Mouse (Mus musculus) intestine, embryonic 16.5 days (tissue): ENCODE data around the gene As3mt. TPM values are rescaled to one million over a fixed set of nuclear protein-coding genes. Genes with fewer than 3 reads are reported as not detected.

Experiments used
- ATAC-seq: fragments of 200-750 bp; cut with Nextera tagmentation; 2 replicates; pipeline ENCODE4 v1.8.0; 2017; ENCODE audit warnings: moderate TSS enrichment, moderate library complexity
- H3K27ac ChIP-seq: fragments of 300-500 bp; sonication (generic); 2 replicates; pipeline ENCODE4 v1.5.1; 2014; ENCODE audit warnings: mild to moderate bottlenecking, low read length
- H3K27me3 ChIP-seq: fragments of 300-500 bp; sonication (generic); replicated peaks from 2 replicates; pipeline ENCODE4 v1.6.1; 2014; ENCODE audit warnings: low read length, control low read depth, mixed read lengths; ENCODE audit not compliant: control insufficient read depth, insufficient read depth
- H3K36me3 ChIP-seq: fragments of 300-500 bp; sonication (generic); 2 replicates; pipeline ENCODE4 v1.6.1; 2014; ENCODE audit warnings: low read length, control low read depth; ENCODE audit not compliant: control insufficient read depth, insufficient read depth
- H3K4me1 ChIP-seq: fragments of 300-500 bp; sonication (generic); 2 replicates; pipeline ENCODE4 v1.6.1; 2014; ENCODE audit warnings: low read length, control low read depth, mixed read lengths; ENCODE audit not compliant: control insufficient read depth, insufficient read depth
- H3K4me2 ChIP-seq: fragments of 300-500 bp; sonication (generic); 2 replicates; pipeline ENCODE4 v1.6.1; 2014; ENCODE audit warnings: low read depth, low read length, control low read depth
- H3K4me3 ChIP-seq: fragments of 300-500 bp; sonication (generic); 2 replicates; pipeline ENCODE4 v1.5.1; 2014; ENCODE audit warnings: mild to moderate bottlenecking, low read length
- H3K9ac ChIP-seq: fragments of 300-500 bp; sonication (generic); 2 replicates; pipeline ENCODE4 v1.6.1; 2014; ENCODE audit warnings: low read depth, low read length
- H3K9me3 ChIP-seq: fragments of 300-500 bp; sonication (generic); 2 replicates; pipeline ENCODE4 v1.6.1; 2016; ENCODE audit warnings: low read length, control low read depth; ENCODE audit not compliant: control insufficient read depth
- whole genome bisulfite sequencing: fragments of 180-500 bp; shearing (Covaris S2); extraction: QIAGEN DNeasy Blood & Tissue Kit; methylation state at CpG from one replicate; pipeline ENCODE4 v1.1.7; 2014; 5-methylcytosine and 5-hydroxymethylcytosine counted together
- polyA plus RNA-seq: library from polyadenylated mRNA; unstranded; fragments of >200 nt; fragmentation: Nextera tagmentation; extraction: Ambion mirVana; gene quantifications from 2 replicates; pipeline ENCODE4 v1.2.1, GENCODE M21; 2015

The As3mt gene
- polyA plus RNA-seq, 1 experiment from 2014 or later = 69.3 TPM

DNA sequence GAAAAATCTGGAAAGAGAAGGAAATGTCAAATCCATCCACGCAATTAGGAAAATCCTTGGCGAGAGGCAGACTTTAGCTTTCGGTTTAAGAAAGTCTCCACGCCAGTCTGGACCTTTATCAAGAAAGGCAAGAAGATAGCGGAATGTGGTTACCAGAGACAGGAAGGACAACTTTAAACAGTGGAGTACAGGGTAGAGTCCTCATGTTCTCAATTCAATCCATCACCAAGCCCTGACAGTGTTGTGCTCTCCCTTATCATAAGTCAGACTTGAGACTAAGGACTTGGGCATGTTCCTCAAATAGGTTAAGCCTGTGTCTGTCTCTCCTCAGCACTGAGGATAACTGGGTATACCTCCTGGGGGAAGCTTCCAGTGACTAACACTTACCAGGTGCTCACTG is 37.5 kb upstream of the As3mt start:
- H3K36me3 ChIP-seq = no peaks in the 10 kb centered on the region
- no peaks in the 10 kb centered on the region for H3K4me1 ChIP-seq
- 68% methylated on average over 5 of the region's 5 CpGs for WGBS
- no peak overlapping the region for H3K4me2 ChIP-seq
- ATAC-seq = no peak
- no peak overlapping the region for H3K9ac ChIP-seq
- no peak overlapping the region for H3K4me3 ChIP-seq
- no peaks in the 10 kb centered on the region for H3K9me3 ChIP-seq
- no peaks in the 10 kb centered on the region; the same call in 1 of the 2 replicates for H3K27me3 ChIP-seq
- H3K27ac ChIP-seq = no peak overlapping the region

DNA sequence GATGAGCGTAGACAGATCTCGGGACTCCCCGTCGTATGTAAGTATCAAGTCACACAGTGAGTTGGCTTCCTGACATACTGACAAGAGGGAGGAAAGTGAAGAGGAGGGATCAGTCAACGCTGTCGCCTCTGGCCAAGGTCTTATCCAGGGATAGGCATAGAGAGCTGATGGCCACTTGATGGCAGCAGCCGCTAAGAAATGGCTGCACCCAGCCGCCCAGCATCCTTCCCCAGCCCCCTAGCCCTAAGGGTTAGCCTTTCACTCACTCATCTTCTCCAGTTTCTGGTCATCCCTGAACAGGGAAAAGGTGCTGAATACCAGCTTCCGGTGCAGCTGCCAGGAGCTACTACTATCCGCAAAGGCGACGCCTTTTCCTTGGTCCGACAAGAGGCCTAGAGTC is 36.6 kb upstream of the As3mt start:
- H3K9ac ChIP-seq = no peak overlapping the region
- WGBS = 31% methylated on average over 13 of the region's 13 CpGs
- no peaks in the 10 kb centered on the region for H3K9me3 ChIP-seq
- peak; percentile 67; the same call in 1 of the 2 replicates for ATAC-seq
- no peak overlapping the region for H3K4me2 ChIP-seq
- H3K27me3 ChIP-seq = no peaks in the 10 kb centered on the region; the same call in 1 of the 2 replicates
- H3K4me3 ChIP-seq = no peak overlapping the region
- no peak overlapping the region for H3K27ac ChIP-seq
- H3K4me1 ChIP-seq = no peaks in the 10 kb centered on the region
- no peaks in the 10 kb centered on the region for H3K36me3 ChIP-seq

DNA sequence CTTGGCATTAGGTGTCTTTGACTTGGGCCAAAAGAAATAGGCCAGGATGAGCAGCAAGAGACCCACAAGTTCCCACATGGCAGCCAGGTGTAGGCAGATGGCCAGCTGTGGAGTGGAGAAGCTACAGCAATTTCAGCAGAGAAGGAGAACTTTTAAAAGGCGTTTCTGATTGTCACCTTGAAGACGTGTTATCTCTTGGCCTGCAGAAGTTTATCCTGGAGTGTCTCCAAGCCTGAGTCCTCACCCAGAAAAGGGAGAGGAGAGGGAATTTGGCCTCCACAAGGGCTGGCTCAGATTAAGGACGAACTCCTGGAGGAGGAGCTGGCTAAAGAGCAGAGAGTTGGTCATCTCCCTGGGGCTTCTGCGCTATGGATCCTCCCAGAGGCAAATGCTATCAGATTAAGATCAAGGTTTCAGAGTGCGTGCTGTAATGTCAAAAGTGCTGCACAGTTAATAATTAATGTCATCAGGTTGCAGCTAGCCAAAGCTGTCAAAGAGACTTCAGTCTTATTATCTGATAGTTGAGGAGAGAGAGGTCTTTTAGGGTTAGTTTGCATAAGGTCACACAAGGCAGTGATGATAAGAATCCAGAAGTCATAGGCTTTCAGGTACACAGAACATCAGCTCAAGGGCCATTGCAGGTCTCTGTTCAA is 34.4 kb upstream of the As3mt start, which contains the start of gene Cyp17a1:
Gene Cyp17a1 (minus strand): TSS at position 407 of the 653 bp plus-strand sequence.
- ATAC-seq = 0 out of 2 replicates have a peak, but pooled peaks have one; percentile 48
- Histone ChIP-seq H3K36me3 (no peaks in the 10 kb centered on the region), H3K27ac (no peak within 1 kb of the TSS), H3K4me2 (no peak within 1 kb of the TSS), H3K4me1 (no peaks in the 10 kb centered on the region), H3K4me3 (no peak within 1 kb of the TSS), H3K27me3 (no peaks in the 10 kb centered on the region; the same call in 1 of the 2 replicates), H3K9ac (no peak within 1 kb of the TSS), H3K9me3 (no peaks in the 10 kb centered on the region)
- 38% methylated on average over 5 of the region's 5 CpGs for WGBS

DNA sequence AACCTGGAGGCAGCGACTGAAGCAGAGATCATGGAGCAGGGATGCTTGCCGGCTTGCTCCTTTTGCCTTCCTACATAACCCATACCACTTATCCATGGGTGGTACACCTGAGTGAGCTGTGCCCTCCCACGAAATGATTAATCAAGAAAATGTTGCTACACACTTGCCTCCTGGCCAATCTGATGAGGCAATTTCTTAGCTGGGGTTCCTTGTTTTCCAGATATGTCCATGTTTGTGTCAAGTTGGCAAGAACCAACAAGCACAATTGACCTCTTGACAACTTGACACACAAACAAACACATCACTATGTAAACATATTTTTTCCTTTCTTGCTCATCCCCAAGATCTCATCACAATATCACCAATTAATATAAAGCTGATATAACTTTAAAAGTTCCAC is 31.6 kb upstream of the As3mt start:
- no peak overlapping the region for H3K4me2 ChIP-seq
- peaks cover 3% of the 10 kb centered on the region; the same call in 1 of the 2 replicates for H3K4me1 ChIP-seq
- H3K9ac ChIP-seq = no peak overlapping the region
- H3K27me3 ChIP-seq = no peaks in the 10 kb centered on the region; the same call in 1 of the 2 replicates
- ATAC-seq = no peak
- H3K9me3 ChIP-seq = no peaks in the 10 kb centered on the region
- H3K27ac ChIP-seq = no peak overlapping the region
- 88% methylated on average over 3 of the region's 3 CpGs for WGBS
- H3K36me3 ChIP-seq = no peaks in the 10 kb centered on the region
- H3K4me3 ChIP-seq = no peak overlapping the region

DNA sequence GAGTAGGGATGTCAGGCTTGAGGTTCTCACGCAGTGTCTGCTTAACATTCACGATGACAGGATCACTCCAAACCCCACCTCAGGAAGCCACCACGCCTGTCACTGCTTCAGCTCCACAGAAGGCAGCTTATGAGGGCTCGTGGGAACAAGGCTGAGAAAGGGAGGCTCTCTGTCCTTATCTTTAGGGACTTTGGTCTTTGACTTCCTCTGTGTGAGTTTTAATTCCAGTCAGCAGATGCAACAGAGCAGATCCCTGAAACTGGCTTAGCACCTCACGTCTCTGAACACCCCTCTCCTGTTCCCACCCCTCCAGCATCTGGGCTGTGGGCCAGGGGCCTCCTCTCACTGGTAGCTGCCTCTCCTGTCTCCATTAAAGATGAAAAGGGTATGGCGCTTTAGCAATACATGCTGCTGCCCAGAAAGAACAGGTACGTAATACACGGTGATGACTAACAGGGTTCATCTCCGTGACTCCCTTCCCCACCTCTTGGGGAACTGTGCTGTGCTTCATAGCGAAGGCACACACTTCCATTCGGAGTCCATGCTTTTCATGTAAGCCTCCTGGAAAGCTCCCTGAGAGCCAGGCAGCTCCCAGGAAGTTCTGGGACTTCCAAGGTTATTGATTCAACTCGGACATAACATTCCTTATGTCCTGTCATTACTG is 27.4 kb upstream of the As3mt start:
- Histone ChIP-seq H3K4me2 (peak overlapping the region; percentile 50), H3K9ac (peak overlapping the region; percentile 43; the same call in 1 of the 2 replicates), H3K4me1 (peaks cover 3% of the 10 kb centered on the region; the same call in 1 of the 2 replicates), H3K36me3 (no peaks in the 10 kb centered on the region), H3K4me3 (peak overlapping the region; percentile 37), H3K9me3 (no peaks in the 10 kb centered on the region), H3K27me3 (no peaks in the 10 kb centered on the region), H3K27ac (peak overlapping the region; percentile 77)
- 41% methylated on average over 12 of the region's 12 CpGs for WGBS
- ATAC-seq = peak; percentile 97

DNA sequence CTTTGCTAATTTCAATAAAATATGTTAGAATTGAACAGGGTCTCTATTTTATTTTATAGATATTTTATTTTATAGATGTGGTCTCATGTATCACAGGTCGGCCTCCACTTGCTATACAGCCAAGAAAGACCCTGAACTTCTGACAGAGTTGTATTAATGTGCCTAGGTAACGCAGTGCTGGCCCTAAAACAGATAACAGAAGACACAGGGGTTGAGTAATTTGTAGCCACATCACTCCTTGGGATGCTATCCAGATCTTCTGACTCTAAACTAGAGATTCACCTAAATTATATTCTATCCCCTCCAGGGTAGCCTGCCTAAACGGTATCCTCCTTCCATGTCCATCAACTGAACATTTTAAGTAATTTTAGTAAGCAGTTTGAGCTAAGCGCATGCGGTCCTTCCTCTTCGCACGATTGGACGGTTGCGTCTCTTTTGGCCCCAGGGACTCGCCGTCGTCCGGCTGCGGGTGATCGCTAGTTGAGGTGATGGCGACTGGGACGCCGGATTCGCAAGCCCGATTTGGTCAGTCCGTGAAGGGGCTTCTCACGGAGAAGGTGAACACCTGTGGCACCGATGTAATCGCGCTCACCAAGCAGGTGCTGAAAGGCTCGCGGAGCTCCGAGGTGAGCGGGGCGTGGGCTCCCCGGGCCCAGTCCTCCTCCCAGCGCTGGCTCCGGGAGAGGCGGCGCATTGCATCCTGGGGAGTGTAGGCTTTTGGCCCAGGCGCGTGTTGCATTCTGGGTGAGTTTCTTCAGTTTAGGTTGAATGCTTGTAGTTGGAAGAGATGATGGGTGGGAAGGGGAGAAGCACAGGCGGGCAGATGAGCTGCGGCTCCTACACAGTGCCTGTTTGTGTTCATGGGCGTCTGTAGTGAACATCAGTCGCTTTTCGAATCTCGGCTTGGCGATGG is 17.5 kb upstream of the As3mt start, which contains the start of gene Borcs7:
Gene Borcs7 (plus strand): TSS at position 447 of the 913 bp plus-strand sequence.
- H3K36me3 ChIP-seq = no peaks in the 10 kb centered on the region
- peak; percentile 95 for ATAC-seq
- 0 out of 2 replicates have a peak within 1 kb of the TSS, but pooled peaks have one; percentile 45 for H3K27ac ChIP-seq
- peak within 1 kb of the TSS; percentile 61 for H3K4me2 ChIP-seq
- peak within 1 kb of the TSS; percentile 75 for H3K4me3 ChIP-seq
- 2% methylated on average over 44 of the region's 44 CpGs for WGBS
- H3K27me3 ChIP-seq = no peaks in the 10 kb centered on the region
- peak within 1 kb of the TSS; percentile 87 for H3K9ac ChIP-seq
- H3K4me1 ChIP-seq = peaks cover 4% of the 10 kb centered on the region; the same call in 1 of the 2 replicates
- no peaks in the 10 kb centered on the region for H3K9me3 ChIP-seq

DNA sequence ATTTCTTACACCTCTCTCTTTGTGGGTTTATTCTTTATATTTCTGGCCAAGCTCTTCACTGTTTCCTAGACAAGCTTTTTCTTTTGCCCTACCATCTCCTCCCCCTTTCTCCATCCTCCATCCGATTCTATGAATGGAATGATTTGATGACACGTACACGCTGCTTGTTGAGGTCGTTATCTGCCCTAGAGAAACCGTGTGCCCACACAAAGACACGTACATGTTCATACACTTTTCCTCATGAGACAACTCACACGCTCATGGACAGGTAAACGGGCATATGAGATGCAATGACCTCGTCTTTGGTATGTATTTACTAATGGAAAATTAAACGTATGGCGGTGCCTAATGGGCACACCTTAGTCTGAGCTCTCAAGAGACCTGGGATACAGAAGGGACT is 16.9 kb upstream of the As3mt start:
- Histone ChIP-seq H3K27ac (no peak overlapping the region), H3K9ac (peak overlapping the region; percentile 87), H3K4me1 (peaks cover 4% of the 10 kb centered on the region; the same call in 1 of the 2 replicates), H3K9me3 (no peaks in the 10 kb centered on the region), H3K36me3 (no peaks in the 10 kb centered on the region), H3K4me2 (peak overlapping the region; percentile 61), H3K4me3 (peak overlapping the region; percentile 75), H3K27me3 (no peaks in the 10 kb centered on the region)
- ATAC-seq = peak; percentile 19
- WGBS = 71% methylated on average over 11 of the region's 11 CpGs

DNA sequence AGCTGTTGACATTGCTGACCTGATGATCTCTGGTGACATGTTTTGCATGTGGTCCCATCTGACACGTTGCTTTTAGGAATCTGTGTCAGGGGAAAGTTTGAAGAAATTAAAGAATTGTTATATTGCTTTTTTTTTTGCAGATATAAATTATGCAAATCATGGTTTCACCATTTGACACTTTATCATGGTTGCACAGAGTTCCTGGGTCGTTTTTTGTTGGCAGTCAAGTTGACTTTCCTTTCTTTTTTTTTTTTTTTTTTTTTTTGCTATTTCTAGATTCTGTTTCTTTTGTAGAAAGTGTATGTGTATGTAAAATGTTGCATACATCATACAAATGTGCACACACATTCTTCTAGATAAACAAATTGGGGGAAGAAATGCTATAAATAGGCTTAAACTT is 16.2 kb upstream of the As3mt start:
- Histone ChIP-seq H3K4me2 (no peak overlapping the region), H3K9ac (no peak overlapping the region), H3K9me3 (no peaks in the 10 kb centered on the region), H3K27ac (no peak overlapping the region), H3K4me1 (peaks cover 4% of the 10 kb centered on the region; the same call in 1 of the 2 replicates), H3K4me3 (no peak overlapping the region), H3K36me3 (no peaks in the 10 kb centered on the region), H3K27me3 (no peaks in the 10 kb centered on the region)
- 69% methylated on average over 2 of the region's 2 CpGs for WGBS
- ATAC-seq = no peak

DNA sequence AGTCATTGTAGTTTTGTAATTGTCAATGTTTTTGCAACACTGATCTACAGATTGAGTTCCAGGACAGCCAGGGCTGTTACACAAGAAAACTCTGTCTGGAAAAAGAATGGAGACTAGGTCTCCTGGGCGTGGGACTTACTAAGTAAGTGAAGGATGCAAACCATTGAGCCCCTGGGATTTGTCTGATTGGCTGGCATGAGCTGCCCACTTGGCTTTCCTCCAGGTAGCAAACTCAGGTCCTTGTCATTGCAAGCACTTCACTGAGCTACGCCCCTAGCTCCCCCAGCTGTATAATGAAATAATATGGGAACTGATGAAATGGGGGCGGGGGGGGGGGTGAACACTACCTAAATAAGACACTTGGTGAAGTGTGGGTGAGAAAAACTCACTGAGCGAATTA is 14.1 kb upstream of the As3mt start:
- peaks cover 4% of the 10 kb centered on the region; the same call in 1 of the 2 replicates for H3K4me1 ChIP-seq
- no peaks in the 10 kb centered on the region for H3K36me3 ChIP-seq
- no peak for ATAC-seq
- H3K4me3 ChIP-seq = no peak overlapping the region
- no peak overlapping the region for H3K27ac ChIP-seq
- WGBS = 89% methylated on average over 4 of the region's 4 CpGs
- no peak overlapping the region for H3K9ac ChIP-seq
- no peak overlapping the region for H3K4me2 ChIP-seq
- no peaks in the 10 kb centered on the region for H3K27me3 ChIP-seq
- H3K9me3 ChIP-seq = no peaks in the 10 kb centered on the region
